Mouse (Mus musculus): ENCODE results near the gene Ece1. TPM values are rescaled to one million over a fixed set of nuclear protein-coding genes. Genes with fewer than 3 reads are reported as not detected.

Gene Ece1
- polyA plus RNA-seq, 1 experiment from 2014 or later, result 20.1 TPM

- Histone ChIP-seq H3K27me3 (no peaks in the 10 kb centered on the region), H3K36me3 (no peaks in the 10 kb centered on the region), H3K27ac (peak overlapping the region; percentile 30; the same call in 1 of the 2 replicates), H3K9me3 (replicated peaks) (no peaks in the 10 kb centered on the region), H3K4me1 (peaks cover 48% of the 10 kb centered on the region), H3K9ac (peak overlapping the region; percentile 81), H3K4me3 (peak overlapping the region; percentile 78), H3K4me2 (replicated peaks) (peak overlapping the region; percentile 86)
- WGBS, result 15% methylated on average over 17 of the region's 17 CpGs
- peak; percentile 82 for ATAC-seq (ENCODE audit: low FRiP score)
Observed at GRCm38 (mm10) chr4:137861461-137862011, 501 bp upstream of the Ece1 start.

DNA sequence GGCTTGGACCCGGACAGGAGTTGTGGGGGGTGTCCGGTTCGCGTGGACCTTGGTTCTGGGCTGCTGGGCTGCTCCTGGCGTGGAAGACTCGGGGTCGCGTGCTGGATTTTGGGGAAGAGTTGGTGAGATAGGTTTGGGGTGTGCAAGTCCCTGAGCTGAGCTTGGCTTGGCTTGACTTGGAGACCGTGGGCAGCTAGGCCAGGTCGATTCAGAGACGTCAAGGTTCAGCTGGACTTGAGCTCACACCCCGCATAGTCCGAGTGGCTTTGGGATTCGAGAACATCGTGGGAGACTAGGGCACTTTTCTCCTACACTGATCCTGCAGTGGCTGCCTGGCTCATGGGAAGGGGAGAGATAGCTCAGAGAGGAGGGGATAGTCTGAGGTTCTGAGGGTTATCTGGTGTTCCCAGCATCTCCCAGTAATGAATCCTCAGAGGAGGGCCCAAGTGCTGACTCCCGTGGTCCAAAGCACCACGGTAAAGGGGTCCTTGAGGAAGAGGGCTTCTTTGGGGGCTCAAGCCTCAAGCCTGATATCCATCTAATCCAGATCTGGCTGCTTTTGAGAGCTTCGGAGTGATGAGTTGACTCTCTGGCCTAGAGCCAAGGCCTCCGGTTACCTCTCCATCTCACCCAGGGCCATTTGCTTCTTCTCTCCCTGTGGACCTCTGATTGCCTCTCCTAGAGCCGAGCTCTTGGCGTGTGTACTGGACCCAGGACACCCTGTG, 641 bp downstream of the Ece1 start:
- no peaks in the 10 kb centered on the region for H3K9me3 ChIP-seq (replicated peaks)
- WGBS, result 15% methylated on average over 21 of the region's 21 CpGs
- peak overlapping the region; percentile 78 for H3K4me3 ChIP-seq
- ATAC-seq (ENCODE audit: low FRiP score), result peak; percentile 10; the same call in 1 of the 2 replicates
- H3K4me2 ChIP-seq (replicated peaks), result peak overlapping the region; percentile 86
- peak overlapping the region; percentile 45; the same call in 1 of the 2 replicates for H3K27ac ChIP-seq
- peak overlapping the region; percentile 81 for H3K9ac ChIP-seq
- H3K36me3 ChIP-seq, result no peaks in the 10 kb centered on the region
- H3K27me3 ChIP-seq, result no peaks in the 10 kb centered on the region
- peaks cover 59% of the 10 kb centered on the region for H3K4me1 ChIP-seq

- ATAC-seq (ENCODE audit: low FRiP score), result no peak
- H3K4me1 ChIP-seq, result peaks cover 62% of the 10 kb centered on the region
Observed at GRCm38 (mm10) chr4:137864031-137864430, 2.0 kb downstream of the Ece1 start.

DNA sequence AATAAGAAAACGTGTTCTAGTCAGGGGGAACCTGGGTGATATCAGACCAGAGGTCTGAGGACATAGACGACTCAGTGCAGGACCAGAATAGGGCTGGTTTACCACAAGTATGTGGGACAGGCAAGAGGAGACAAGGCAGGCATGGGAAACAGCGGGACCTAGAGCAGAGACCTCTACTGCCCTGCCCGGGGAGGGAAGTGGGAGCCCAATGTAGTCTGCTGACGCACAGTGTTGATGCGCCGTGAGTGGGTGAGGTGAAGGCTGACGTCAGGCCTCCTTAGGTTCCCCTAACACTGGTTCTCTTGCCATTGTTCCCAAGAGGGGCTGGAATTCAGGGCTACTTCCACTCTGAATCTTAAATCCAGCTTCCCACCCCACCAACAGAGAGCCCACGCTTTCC, 2.7 kb downstream of the Ece1 start:
- 0 out of 2 replicates have a peak overlapping the region, but pooled peaks have one; percentile 2 for H3K4me3 ChIP-seq
- no peaks in the 10 kb centered on the region for H3K36me3 ChIP-seq
- H3K9me3 ChIP-seq (replicated peaks), result no peaks in the 10 kb centered on the region
- no peak for ATAC-seq (ENCODE audit: low FRiP score)
- H3K27ac ChIP-seq, result peak overlapping the region; percentile 71
- no peak overlapping the region; the same call in 1 of the 2 replicates for H3K9ac ChIP-seq
- H3K4me2 ChIP-seq (replicated peaks), result peak overlapping the region; percentile 18
- WGBS, result 54% methylated on average over 9 of the region's 9 CpGs
- H3K4me1 ChIP-seq, result peaks cover 68% of the 10 kb centered on the region
- H3K27me3 ChIP-seq, result no peaks in the 10 kb centered on the region

More at GRCm38 (mm10) chr4:137864031-137864430, 2.0 kb downstream of the Ece1 start:
- 0 out of 2 replicates have a peak overlapping the region, but pooled peaks have one; percentile 18 for H3K4me2 ChIP-seq (replicated peaks)
- H3K27ac ChIP-seq, result no peak overlapping the region
- 92% methylated on average over 4 of the region's 4 CpGs for WGBS
- no peaks in the 10 kb centered on the region for H3K36me3 ChIP-seq
- no peak overlapping the region for H3K9ac ChIP-seq
- no peaks in the 10 kb centered on the region for H3K27me3 ChIP-seq
- no peaks in the 10 kb centered on the region for H3K9me3 ChIP-seq (replicated peaks)
- no peak overlapping the region for H3K4me3 ChIP-seq

DNA sequence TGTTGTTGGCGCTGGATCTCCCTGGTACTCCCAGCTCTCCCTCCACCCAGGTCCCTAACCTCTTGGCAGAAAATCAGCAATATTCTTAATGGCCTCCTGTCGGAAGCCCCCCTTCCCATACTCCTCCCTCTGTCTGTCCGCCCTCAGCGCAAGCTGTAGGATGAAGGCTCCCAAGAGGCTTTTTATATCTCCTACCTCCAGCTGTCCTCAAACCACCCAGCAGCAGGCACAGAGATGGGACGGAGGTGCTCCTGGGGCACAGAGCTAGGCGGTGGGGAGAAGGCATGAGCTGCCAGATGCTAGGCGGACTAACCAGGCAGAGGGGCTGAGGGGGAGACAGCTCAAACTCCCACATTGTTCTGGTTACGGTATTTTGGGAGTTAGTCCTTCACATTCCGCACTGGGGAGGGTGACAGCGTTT, 3.2 kb downstream of the Ece1 start:
- Histone ChIP-seq H3K4me2 (replicated peaks) (peak overlapping the region; percentile 18), H3K4me1 (peaks cover 72% of the 10 kb centered on the region), H3K36me3 (no peaks in the 10 kb centered on the region), H3K4me3 (0 out of 2 replicates have a peak overlapping the region, but pooled peaks have one; percentile 2), H3K27me3 (no peaks in the 10 kb centered on the region), H3K9ac (no peak overlapping the region), H3K9me3 (replicated peaks) (no peaks in the 10 kb centered on the region), H3K27ac (peak overlapping the region; percentile 71)
- no peak for ATAC-seq (ENCODE audit: low FRiP score)
- 52% methylated on average over 10 of the region's 10 CpGs for WGBS

DNA sequence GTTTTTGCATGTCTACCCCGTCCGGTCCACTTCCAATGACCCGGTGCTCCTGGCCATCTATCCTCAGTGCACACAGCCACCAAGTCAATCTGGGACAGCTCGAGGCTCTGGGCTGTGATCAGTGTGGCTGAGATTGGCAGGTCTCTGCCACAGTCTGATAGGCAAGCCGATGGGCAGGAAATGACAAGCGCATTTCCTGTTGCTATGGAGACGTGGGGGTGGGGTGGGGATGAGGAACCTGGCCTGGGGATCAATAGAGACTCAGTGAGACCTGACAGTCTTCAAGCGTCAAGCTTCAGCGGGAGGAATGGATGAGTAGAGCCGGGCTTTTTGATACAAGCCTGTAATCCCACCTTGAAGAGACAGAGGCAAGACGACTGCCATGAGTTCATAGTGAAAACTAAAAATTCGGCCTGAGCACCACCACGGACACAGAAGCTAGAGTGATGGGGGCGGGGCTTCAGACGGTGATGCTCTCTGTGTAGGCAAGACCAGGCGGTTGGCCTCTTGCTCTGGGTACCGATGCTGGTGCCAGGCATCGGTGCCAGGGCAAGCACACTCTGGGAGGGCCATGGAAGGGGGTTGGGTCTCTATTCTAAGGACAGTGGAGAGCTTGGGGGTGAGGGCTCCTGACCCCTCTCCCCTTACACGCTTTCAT, 4.3 kb downstream of the Ece1 start:
- Histone ChIP-seq H3K27ac (peak overlapping the region; percentile 71), H3K4me3 (no peak overlapping the region), H3K27me3 (no peaks in the 10 kb centered on the region), H3K9me3 (replicated peaks) (no peaks in the 10 kb centered on the region), H3K9ac (no peak overlapping the region), H3K36me3 (no peaks in the 10 kb centered on the region), H3K4me2 (replicated peaks) (peak overlapping the region; percentile 19), H3K4me1 (peaks cover 74% of the 10 kb centered on the region)
- 0 out of 2 replicates have a peak, but pooled peaks have one; percentile 5 for ATAC-seq (ENCODE audit: low FRiP score)
- WGBS, result 39% methylated on average over 19 of the region's 19 CpGs

DNA sequence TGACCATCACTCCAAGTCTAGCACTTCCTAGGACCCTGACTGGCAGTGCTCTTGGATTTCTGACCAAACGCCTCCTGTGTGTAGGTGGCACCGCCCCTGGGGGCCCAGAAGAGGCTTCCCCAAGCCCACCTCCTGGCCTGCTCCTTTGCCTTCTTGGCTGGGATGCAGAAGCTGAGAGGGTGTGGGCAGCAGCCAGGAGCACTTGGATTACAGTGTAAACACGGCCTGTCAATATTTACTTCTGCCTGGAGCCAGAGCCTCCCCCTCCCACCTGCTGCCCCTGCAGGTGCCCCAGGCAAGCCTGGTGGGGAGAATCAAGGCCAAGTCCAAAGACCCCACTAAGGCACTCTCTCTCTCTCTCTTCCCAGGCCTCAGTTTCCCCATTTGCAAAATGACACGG, 5.2 kb downstream of the Ece1 start:
- no peak for ATAC-seq (ENCODE audit: low FRiP score)
- Histone ChIP-seq H3K9me3 (replicated peaks) (no peaks in the 10 kb centered on the region), H3K4me1 (peaks cover 69% of the 10 kb centered on the region), H3K27ac (peak overlapping the region; percentile 71; the same call in 1 of the 2 replicates), H3K9ac (no peak overlapping the region), H3K4me3 (no peak overlapping the region), H3K4me2 (replicated peaks) (no peak overlapping the region), H3K36me3 (no peaks in the 10 kb centered on the region), H3K27me3 (no peaks in the 10 kb centered on the region)
- WGBS, result 68% methylated on average over 4 of the region's 4 CpGs

DNA sequence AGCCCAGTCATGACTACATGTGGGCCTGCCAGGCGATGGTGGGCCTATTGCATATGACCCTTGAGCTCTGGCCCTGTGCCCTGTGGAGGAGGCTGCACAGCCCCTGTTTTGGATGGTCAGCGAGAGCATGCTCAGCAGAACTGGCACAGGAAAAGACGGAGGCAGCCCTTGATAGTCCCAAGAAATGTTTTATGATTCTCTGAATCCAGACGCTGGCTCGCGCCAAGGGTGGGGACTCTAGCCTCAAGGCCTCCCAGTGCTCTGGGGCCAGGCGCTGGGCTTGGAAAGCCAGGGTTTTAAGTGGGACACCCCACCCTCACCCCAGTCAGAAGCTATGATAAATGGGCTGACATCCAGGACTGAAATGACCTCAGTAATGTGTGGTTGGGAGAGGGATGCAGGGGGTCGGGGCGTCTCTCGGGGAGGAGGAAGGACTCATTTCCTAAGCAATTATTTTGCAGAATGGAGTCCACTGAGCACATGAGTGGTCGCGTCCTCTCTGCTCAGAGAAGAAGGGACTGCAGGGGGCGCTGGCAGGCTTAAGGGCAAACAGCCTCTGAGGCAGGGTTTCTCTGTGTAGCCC, 5.7 kb downstream of the Ece1 start:
- ATAC-seq (ENCODE audit: low FRiP score), result no peak
- H3K4me1 ChIP-seq, result peaks cover 66% of the 10 kb centered on the region
- H3K4me3 ChIP-seq, result no peak overlapping the region
- H3K9ac ChIP-seq, result no peak overlapping the region
- no peaks in the 10 kb centered on the region for H3K9me3 ChIP-seq (replicated peaks)
- H3K27ac ChIP-seq, result no peak overlapping the region
- no peaks in the 10 kb centered on the region for H3K27me3 ChIP-seq
- H3K4me2 ChIP-seq (replicated peaks), result no peak overlapping the region
- WGBS, result 76% methylated on average over 13 of the region's 13 CpGs
- no peaks in the 10 kb centered on the region for H3K36me3 ChIP-seq

DNA sequence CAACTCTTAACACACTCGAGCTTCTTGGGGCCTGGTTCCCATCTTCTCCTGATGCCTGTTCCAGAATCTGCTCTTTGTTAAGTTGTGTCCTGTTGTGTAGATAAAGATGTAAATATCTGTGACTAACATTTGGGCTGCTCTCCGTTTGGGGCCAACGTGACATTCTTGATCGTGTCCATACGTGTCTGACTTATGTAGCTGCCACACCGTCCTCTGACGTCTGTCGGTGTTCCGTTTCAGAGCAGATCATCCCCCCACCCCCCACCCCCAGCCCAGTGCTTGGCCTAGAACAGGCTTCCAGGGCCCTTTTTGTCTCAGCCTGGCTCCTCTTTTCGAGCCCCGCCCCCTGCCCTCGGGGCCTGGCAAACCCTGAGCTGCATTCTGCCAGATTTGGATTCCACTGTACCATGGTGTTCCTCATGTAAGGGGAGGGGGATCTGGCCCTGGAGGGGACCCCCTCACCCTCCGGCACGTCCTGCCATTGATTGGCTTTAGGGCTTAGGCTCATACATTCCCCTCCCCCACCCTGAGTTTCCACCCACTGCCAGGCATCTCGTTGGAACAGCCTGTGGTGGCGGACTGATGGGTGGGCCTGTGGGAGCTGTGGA, 7.7 kb downstream of the Ece1 start:
- no peak for ATAC-seq (ENCODE audit: low FRiP score)

DNA sequence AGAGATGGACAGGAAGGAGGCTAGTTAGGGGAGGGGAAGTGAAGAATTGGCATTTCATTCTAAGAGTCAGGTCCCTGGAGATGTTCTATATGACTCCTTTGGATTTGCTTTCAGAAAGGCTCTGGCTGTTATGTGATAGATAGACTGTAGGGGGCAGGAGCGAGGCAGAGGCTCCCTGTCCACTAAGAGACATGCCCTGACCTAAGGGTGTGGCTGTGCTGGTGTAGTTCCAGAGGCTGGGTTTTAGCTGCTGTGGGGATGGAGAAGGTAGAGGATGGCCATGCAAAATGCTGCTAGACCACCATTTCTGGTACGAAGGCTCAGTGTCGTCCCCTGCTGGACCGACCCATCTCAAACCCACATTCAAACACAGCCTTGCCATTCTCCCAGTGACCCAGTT, 8.9 kb downstream of the Ece1 start:
- ATAC-seq (ENCODE audit: low FRiP score), result no peak
- Histone ChIP-seq H3K4me2 (replicated peaks) (no peak overlapping the region), H3K9ac (no peak overlapping the region), H3K4me1 (peaks cover 55% of the 10 kb centered on the region), H3K36me3 (no peaks in the 10 kb centered on the region), H3K4me3 (no peak overlapping the region), H3K27me3 (no peaks in the 10 kb centered on the region; the same call in 1 of the 2 replicates), H3K27ac (no peak overlapping the region), H3K9me3 (replicated peaks) (no peaks in the 10 kb centered on the region)
- 81% methylated on average over 4 of the region's 4 CpGs for WGBS

More for the DNA sequence above, 7.7 kb downstream of the Ece1 start:
- no peak overlapping the region for H3K4me3 ChIP-seq
- WGBS, result 46% methylated on average over 16 of the region's 16 CpGs
- H3K27me3 ChIP-seq, result no peaks in the 10 kb centered on the region; the same call in 1 of the 2 replicates
- no peak overlapping the region for H3K4me2 ChIP-seq (replicated peaks)
- no peaks in the 10 kb centered on the region for H3K9me3 ChIP-seq (replicated peaks)
- peaks cover 58% of the 10 kb centered on the region for H3K4me1 ChIP-seq
- H3K27ac ChIP-seq, result no peak overlapping the region
- H3K9ac ChIP-seq, result no peak overlapping the region
- no peaks in the 10 kb centered on the region for H3K36me3 ChIP-seq

- no peak for ATAC-seq (ENCODE audit: low FRiP score)
- no peaks in the 10 kb centered on the region; the same call in 1 of the 2 replicates for H3K27me3 ChIP-seq
- H3K9ac ChIP-seq, result no peak overlapping the region
- no peak overlapping the region for H3K4me2 ChIP-seq (replicated peaks)
- WGBS, result 92% methylated on average over 8 of the region's 8 CpGs
- H3K36me3 ChIP-seq, result no peaks in the 10 kb centered on the region
- no peak overlapping the region for H3K4me3 ChIP-seq
- H3K27ac ChIP-seq, result no peak overlapping the region
- peaks cover 51% of the 10 kb centered on the region for H3K4me1 ChIP-seq
- H3K9me3 ChIP-seq (replicated peaks), result no peaks in the 10 kb centered on the region
Observed at GRCm38 (mm10) chr4:137871431-137871830, 9.4 kb downstream of the Ece1 start.
